Mouse (Mus musculus) C2C12 (cell line): ENCODE data around the gene Nlk.

Experiments used
- CEBPB ChIP-seq: IDR thresholded peaks from one replicate; pipeline ENCODE4 v1.6.1; 2011; ENCODE audit warnings: low read depth, mild to moderate bottlenecking, control low read depth, moderate library complexity
- CTCF ChIP-seq: IDR thresholded peaks from one replicate; pipeline ENCODE4 v1.5.1; 2011; ENCODE audit not compliant: control insufficient read depth, insufficient read depth, insufficient read length
- FOSL1 ChIP-seq: IDR thresholded peaks from one replicate; pipeline ENCODE4 v1.8.0; 2011; ENCODE audit warnings: mild to moderate bottlenecking, low read length; ENCODE audit not compliant: poor library complexity, insufficient read depth, severe bottlenecking
- MAX ChIP-seq: IDR thresholded peaks from one replicate; pipeline ENCODE4 v1.6.1; 2011; ENCODE audit warnings: mild to moderate bottlenecking, control low read depth
- MYOD1 ChIP-seq: IDR thresholded peaks from one replicate; pipeline ENCODE4 v1.6.1; 2011; ENCODE audit warnings: low read depth; ENCODE audit not compliant: control insufficient read depth, insufficient read length
- MYOG ChIP-seq: IDR thresholded peaks from one replicate; pipeline ENCODE4 v1.6.1; 2011; ENCODE audit not compliant: control insufficient read depth, insufficient read length; ENCODE audit errors: extremely low read depth
- USF1 ChIP-seq: IDR thresholded peaks from one replicate; pipeline ENCODE4 v1.6.1; 2011; ENCODE audit warnings: low read depth, mild to moderate bottlenecking, control low read depth, moderate library complexity

- TF ChIP-seq CTCF, result no peak
- TF ChIP-seq MAX, result no peak
- TF ChIP-seq CEBPB, result no peak
- no peak for TF ChIP-seq USF1
- no peak for TF ChIP-seq MYOD1
- TF ChIP-seq MYOG, result no peak
- TF ChIP-seq FOSL1, result no peak
Measured at GRCm38 (mm10) chr11:78594271-78594964, 102.8 kb downstream of the Nlk start.
